Mouse (Mus musculus) forebrain, embryonic 12.5 days (tissue): ENCODE data around the gene 1600002K03Rik. TPM values are rescaled to one million over a fixed set of nuclear protein-coding genes. Genes with fewer than 3 reads are reported as not detected.

Experiments used
- ATAC-seq: fragments of 200-750 bp; cut with Nextera tagmentation; 2 replicates; pipeline ENCODE4 v1.8.0; 2017; ENCODE audit warnings: moderate TSS enrichment; ENCODE audit not compliant: low FRiP score
- H3K27ac ChIP-seq: fragments of 300-500 bp; sonication (generic); 2 replicates; pipeline ENCODE4 v1.5.1; 2016; ENCODE audit warnings: mild to moderate bottlenecking
- H3K27me3 ChIP-seq: fragments of 300-500 bp; sonication (generic); 2 replicates; pipeline ENCODE4 v1.6.1; 2016; ENCODE audit warnings: mild to moderate bottlenecking
- H3K36me3 ChIP-seq: fragments of 300-500 bp; sonication (generic); replicated peaks from 2 replicates; pipeline ENCODE4 v1.6.1; 2016; ENCODE audit warnings: mild to moderate bottlenecking
- H3K4me1 ChIP-seq: fragments of 300-500 bp; sonication (generic); 2 replicates; pipeline ENCODE4 v1.6.1; 2016
- H3K4me2 ChIP-seq: fragments of 300-500 bp; sonication (generic); 2 replicates; pipeline ENCODE4 v1.6.1; 2016; ENCODE audit warnings: mild to moderate bottlenecking, moderate library complexity
- H3K4me3 ChIP-seq: fragments of 300-500 bp; sonication (generic); replicated peaks from 2 replicates; pipeline ENCODE4 v1.5.1; 2016; ENCODE audit warnings: mild to moderate bottlenecking
- H3K9ac ChIP-seq: fragments of 300-500 bp; sonication (generic); 2 replicates; pipeline ENCODE4 v1.6.1; 2016; ENCODE audit warnings: mild to moderate bottlenecking
- H3K9me3 ChIP-seq: fragments of 300-500 bp; sonication (generic); 2 replicates; pipeline ENCODE4 v1.6.1; 2016
- WGBS: fragments of 180-500 bp; shearing (Covaris S2); methylation state at CpG from one replicate; pipeline ENCODE4 v1.1.7; 2016; 5-methylcytosine and 5-hydroxymethylcytosine counted together
- polyA plus RNA-seq: library from polyadenylated mRNA; unstranded; fragments of >200 nt; fragmentation: Nextera tagmentation; extraction: Ambion mirVana; gene quantifications from 2 replicates; pipeline ENCODE4 v1.2.1, GENCODE M21; 2016

The 1600002K03Rik gene
- polyA plus RNA-seq = 11.1 and 11.6 TPM in 2 replicates

DNA sequence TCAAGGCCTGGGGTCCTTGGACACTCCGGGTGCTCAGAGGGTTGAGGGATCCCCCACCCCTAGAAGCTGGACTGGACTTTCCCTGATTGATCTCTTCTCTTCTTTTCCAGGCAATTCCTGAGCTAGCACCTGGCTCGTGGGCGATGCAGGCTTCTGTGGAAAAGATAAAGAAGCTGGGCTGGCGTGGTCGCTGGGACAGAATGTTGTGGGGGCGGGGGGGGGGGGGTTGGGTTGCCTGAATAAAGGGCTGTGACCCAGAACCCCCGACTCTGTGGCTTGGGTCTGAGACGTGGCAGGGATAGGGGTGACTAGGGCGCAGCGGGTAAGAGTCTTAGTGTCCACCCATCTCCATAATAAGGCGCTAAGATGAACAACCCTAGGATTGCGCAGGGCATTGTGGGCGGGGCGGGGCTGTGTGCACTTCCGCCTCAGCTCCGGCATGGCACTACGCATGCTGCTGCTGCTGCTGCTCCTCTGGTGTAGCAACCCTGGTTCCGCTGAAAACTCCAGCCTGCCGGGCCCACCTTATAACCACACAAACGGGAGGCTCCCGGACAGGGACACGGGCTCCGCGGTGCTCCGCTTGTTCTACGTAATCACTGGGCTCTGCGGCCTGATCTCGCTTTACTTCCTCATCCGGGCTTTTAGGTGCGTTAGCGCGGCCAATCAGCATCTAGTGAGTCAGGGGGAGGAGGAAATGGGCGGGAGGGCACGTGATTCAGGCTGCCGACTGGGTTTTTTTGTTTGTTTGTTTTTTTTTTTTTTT lies at the start of gene 1600002K03Rik:
Gene 1600002K03Rik, plus strand, starts transcription at position 418 of the 766 bp plus-strand sequence.
- peaks cover 71% of the 10 kb centered on the region for H3K4me1 ChIP-seq

GRCm38 (mm10) chr10:80123932-80124562 lies 48.7 kb upstream of the 1600002K03Rik start:
- no peak overlapping the region; the same call in 1 of the 2 replicates for H3K9ac ChIP-seq
- no peak overlapping the region for H3K27ac ChIP-seq
- H3K36me3 ChIP-seq = peaks cover 84% of the 10 kb centered on the region
- no peak; the same call in 1 of the 2 replicates for ATAC-seq
- H3K4me2 ChIP-seq = no peak overlapping the region
- no peak overlapping the region for H3K4me3 ChIP-seq
- 96% methylated on average over 9 of the region's 9 CpGs for WGBS
- H3K9me3 ChIP-seq = no peaks in the 10 kb centered on the region
- H3K27me3 ChIP-seq = no peaks in the 10 kb centered on the region
- peaks cover 16% of the 10 kb centered on the region for H3K4me1 ChIP-seq

More for the DNA sequence above, at the start of gene 1600002K03Rik:
- Histone ChIP-seq H3K4me2 (peak within 1 kb of the TSS; percentile 59), H3K9ac (peak within 1 kb of the TSS; percentile 57), H3K9me3 (no peaks in the 10 kb centered on the region), H3K36me3 (peaks cover 29% of the 10 kb centered on the region), H3K27ac (peak within 1 kb of the TSS; percentile 86), H3K27me3 (no peaks in the 10 kb centered on the region), H3K4me3 (peak within 1 kb of the TSS; percentile 45)
- 6% methylated on average over 35 of the region's 35 CpGs for WGBS
- ATAC-seq = peak; percentile 70

- H3K4me2 ChIP-seq = no peak overlapping the region
- H3K4me1 ChIP-seq = peaks cover 18% of the 10 kb centered on the region
- peaks cover 97% of the 10 kb centered on the region for H3K36me3 ChIP-seq
- WGBS = 94% methylated on average over 8 of the region's 8 CpGs
- no peak overlapping the region for H3K4me3 ChIP-seq
- no peaks in the 10 kb centered on the region for H3K9me3 ChIP-seq
- H3K27me3 ChIP-seq = peaks cover 30% of the 10 kb centered on the region
- H3K9ac ChIP-seq = no peak overlapping the region
- H3K27ac ChIP-seq = no peak overlapping the region
- ATAC-seq = no peak
Measured at GRCm38 (mm10) chr10:80127920-80128319, 44.8 kb upstream of the 1600002K03Rik start.

DNA sequence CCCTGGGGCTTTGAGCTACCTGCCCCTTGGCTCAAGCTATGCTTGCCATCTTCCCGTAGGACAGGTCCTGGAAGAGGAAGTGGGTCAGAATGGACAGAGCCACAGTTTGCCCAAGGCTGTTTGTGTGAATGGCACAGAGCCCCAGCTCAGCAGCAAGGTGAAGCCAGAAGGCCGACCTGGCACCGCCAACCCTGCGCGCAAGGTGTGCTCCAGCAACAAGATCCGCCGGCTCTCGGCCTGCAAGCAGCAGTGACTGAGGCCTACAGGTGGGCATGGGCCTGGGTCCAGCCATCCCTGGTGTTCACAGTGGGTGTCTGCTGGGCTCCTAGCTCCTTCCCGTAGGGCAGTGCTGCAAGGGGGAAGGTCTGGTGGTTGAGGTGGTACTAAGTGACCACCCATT lies 42.9 kb upstream of the 1600002K03Rik start:
- Histone ChIP-seq H3K9me3 (no peaks in the 10 kb centered on the region), H3K4me3 (no peak overlapping the region), H3K9ac (no peak overlapping the region), H3K36me3 (peaks cover 97% of the 10 kb centered on the region), H3K4me1 (peaks cover 17% of the 10 kb centered on the region), H3K27ac (no peak overlapping the region), H3K27me3 (peaks cover 40% of the 10 kb centered on the region), H3K4me2 (no peak overlapping the region)
- 93% methylated on average over 9 of the region's 9 CpGs for WGBS
- no peak for ATAC-seq

DNA sequence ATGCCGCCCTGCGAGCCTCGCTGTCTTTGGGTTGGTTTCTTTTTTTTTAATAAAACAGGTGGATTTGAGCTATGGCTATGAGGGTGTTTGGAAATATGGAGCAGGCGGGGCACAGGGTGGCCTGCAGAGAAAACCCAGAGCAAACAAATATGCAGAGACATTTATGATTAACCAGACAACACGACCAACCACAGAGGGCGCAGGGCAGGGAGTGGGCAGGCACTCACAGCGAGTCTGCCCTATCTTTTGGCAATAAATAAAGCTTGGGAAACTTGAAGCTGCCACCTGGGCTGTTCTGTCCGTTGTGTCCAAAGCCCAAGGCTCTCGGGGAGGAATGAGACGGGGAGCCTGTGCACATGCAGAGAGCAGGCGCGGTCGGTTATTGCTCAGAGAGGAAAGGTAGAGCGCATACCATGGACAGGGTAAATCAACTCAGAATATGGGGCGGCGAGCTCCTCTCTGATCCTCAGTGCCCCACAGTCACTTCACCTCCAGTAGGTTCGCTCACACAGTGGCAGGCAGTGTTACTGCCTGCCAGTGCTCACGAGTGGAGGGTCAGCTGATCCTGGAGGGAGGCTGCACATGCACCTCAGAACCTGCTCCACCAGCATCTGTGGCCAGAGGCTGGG lies 42.2 kb upstream of the 1600002K03Rik start:
- Histone ChIP-seq H3K36me3 (peaks cover 95% of the 10 kb centered on the region), H3K4me2 (no peak overlapping the region), H3K27ac (no peak overlapping the region), H3K9ac (no peak overlapping the region), H3K9me3 (no peaks in the 10 kb centered on the region), H3K4me3 (no peak overlapping the region; the same call in 1 of the 2 replicates), H3K27me3 (peaks cover 46% of the 10 kb centered on the region), H3K4me1 (peaks cover 17% of the 10 kb centered on the region)
- no peak; the same call in 1 of the 2 replicates for ATAC-seq
- 86% methylated on average over 18 of the region's 18 CpGs for WGBS

- 15% methylated on average over 55 of the region's 55 CpGs for WGBS
- ATAC-seq = peak; percentile 48
Measured at GRCm38 (mm10) chr10:80131316-80131951, 41.3 kb upstream of the 1600002K03Rik start.

DNA sequence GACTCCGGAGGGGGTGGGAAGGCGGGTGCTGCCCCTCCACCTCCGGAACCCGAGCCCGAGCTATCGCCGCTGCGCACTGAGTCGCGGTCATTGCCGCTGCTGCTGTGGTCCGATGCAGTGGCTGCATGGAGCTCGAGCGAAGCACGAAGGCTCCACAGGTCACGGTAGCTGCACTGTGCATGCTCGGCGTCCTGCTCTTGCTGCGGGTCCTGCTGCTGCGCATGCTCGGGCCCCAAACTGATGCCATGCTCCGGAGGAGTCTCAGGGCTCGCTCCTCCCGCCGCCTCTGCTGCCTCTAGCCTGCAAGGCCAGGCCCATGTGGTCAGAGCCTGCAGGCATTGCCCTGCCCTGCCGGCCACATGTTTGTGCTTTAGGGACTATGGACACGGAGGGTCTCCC lies 40.8 kb upstream of the 1600002K03Rik start:
- Histone ChIP-seq H3K27ac (no peak overlapping the region), H3K9me3 (no peaks in the 10 kb centered on the region), H3K4me1 (peaks cover 26% of the 10 kb centered on the region), H3K9ac (no peak overlapping the region), H3K27me3 (peaks cover 61% of the 10 kb centered on the region), H3K4me2 (peak overlapping the region; percentile 40), H3K4me3 (peak overlapping the region; percentile 9; the same call in 1 of the 2 replicates), H3K36me3 (peaks cover 91% of the 10 kb centered on the region)
- no peak for ATAC-seq
- WGBS = 34% methylated on average over 27 of the region's 27 CpGs

More at GRCm38 (mm10) chr10:80131316-80131951, 41.3 kb upstream of the 1600002K03Rik start:
- H3K4me2 ChIP-seq = peak overlapping the region; percentile 40
- no peaks in the 10 kb centered on the region for H3K9me3 ChIP-seq
- peaks cover 21% of the 10 kb centered on the region for H3K4me1 ChIP-seq
- H3K4me3 ChIP-seq = peak overlapping the region; percentile 9; the same call in 1 of the 2 replicates
- no peak overlapping the region for H3K9ac ChIP-seq
- H3K36me3 ChIP-seq = peaks cover 95% of the 10 kb centered on the region
- H3K27me3 ChIP-seq = peaks cover 56% of the 10 kb centered on the region
- H3K27ac ChIP-seq = 0 out of 2 replicates have a peak overlapping the region, but pooled peaks have one; percentile 13

DNA sequence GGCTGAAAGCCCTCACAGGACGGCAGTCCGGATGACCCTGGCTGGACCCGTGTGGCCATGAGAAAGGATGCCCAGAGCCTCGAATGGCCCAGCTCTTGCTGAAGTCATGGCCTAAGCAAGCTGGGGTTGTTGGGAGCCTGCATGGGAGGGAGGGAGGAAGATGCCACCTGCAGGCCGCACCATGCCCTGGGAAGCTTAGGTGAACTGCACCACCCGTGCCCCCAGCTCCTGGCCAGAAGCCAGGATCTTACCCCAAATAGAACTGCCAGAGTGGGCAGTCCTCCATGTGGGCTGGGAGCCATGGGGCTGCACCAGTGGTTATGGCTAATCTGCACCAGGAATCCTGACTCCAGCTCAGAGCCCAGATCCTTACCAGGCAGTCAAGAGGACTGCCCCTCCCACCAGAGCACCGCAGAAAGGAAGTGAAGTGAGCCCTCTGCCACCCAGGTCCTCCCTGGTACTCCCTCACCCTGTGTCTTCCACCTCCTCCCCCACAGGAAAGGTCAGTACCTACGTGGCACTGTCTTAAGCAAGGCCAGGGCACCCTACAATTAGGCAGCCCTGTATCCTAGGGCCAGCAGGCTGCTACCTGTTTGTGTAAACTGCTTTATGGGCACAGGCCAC lies 39.4 kb upstream of the 1600002K03Rik start:
- ATAC-seq = no peak
- H3K9ac ChIP-seq = peak overlapping the region; percentile 25; the same call in 1 of the 2 replicates
- H3K4me3 ChIP-seq = no peak overlapping the region
- 79% methylated on average over 8 of the region's 8 CpGs for WGBS
- H3K9me3 ChIP-seq = no peaks in the 10 kb centered on the region
- H3K4me2 ChIP-seq = no peak overlapping the region
- no peak overlapping the region for H3K27ac ChIP-seq
- peaks cover 40% of the 10 kb centered on the region for H3K4me1 ChIP-seq
- H3K27me3 ChIP-seq = peaks cover 74% of the 10 kb centered on the region
- peaks cover 77% of the 10 kb centered on the region for H3K36me3 ChIP-seq

DNA sequence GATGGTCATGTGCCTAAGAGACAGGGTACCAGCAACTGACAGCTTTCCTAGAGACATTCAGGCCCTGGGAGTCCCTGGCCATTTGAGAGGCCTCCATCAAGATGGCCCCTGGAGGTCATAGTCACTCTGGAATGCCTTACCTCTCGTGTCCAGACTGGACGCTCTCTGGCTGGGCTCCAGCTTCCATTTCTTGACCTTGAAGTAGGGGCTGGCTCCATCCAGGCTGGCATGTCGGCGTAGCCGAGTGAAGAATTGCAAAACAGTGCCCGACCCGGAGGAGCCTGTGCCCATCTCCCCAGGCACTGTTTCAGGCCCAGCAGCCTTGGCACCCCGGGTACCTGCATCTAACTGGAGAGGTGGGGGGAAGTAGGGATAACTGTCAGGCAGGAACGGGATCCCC lies 38.3 kb upstream of the 1600002K03Rik start:
- no peaks in the 10 kb centered on the region for H3K9me3 ChIP-seq
- H3K4me3 ChIP-seq = no peak overlapping the region
- ATAC-seq = no peak
- H3K27me3 ChIP-seq = peaks cover 74% of the 10 kb centered on the region
- H3K4me2 ChIP-seq = no peak overlapping the region
- peaks cover 66% of the 10 kb centered on the region for H3K36me3 ChIP-seq
- H3K9ac ChIP-seq = no peak overlapping the region
- H3K27ac ChIP-seq = no peak overlapping the region
- 91% methylated on average over 9 of the region's 9 CpGs for WGBS
- peaks cover 48% of the 10 kb centered on the region for H3K4me1 ChIP-seq

- Histone ChIP-seq H3K4me1 (peaks cover 51% of the 10 kb centered on the region), H3K4me3 (no peak overlapping the region), H3K9me3 (no peaks in the 10 kb centered on the region), H3K4me2 (no peak overlapping the region), H3K27me3 (peaks cover 75% of the 10 kb centered on the region), H3K27ac (no peak overlapping the region), H3K36me3 (peaks cover 59% of the 10 kb centered on the region), H3K9ac (no peak overlapping the region)
- WGBS = 86% methylated on average over 10 of the region's 10 CpGs
- no peak for ATAC-seq
Measured at GRCm38 (mm10) chr10:80135161-80135560, 37.6 kb upstream of the 1600002K03Rik start.

DNA sequence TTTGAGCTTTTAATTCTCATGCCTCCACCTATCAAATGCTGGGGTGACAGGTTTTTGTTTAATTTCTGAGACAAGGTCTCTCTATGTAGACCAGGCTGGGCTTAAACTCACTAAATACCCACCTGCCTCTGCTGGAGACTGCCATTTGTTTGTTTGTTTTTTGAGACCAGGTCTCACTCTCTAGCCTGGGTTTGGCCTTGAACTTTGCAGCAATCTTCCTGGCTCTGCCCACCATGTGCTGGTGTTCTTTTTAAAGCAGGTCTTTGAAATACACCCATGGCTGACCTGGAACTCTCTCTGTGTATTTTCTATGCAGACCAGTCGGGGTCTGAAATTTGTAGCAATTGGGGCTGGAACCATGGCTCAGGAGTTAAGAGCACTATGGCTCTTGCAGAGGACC lies 37.1 kb upstream of the 1600002K03Rik start:
- no peak overlapping the region for H3K27ac ChIP-seq
- no peaks in the 10 kb centered on the region for H3K9me3 ChIP-seq
- ATAC-seq = no peak
- H3K27me3 ChIP-seq = peaks cover 71% of the 10 kb centered on the region
- peaks cover 54% of the 10 kb centered on the region for H3K36me3 ChIP-seq
- WGBS = 84% methylated on average over 1 of the region's 1 CpGs
- H3K9ac ChIP-seq = no peak overlapping the region
- H3K4me1 ChIP-seq = peaks cover 53% of the 10 kb centered on the region
- H3K4me2 ChIP-seq = no peak overlapping the region
- no peak overlapping the region for H3K4me3 ChIP-seq
